Mouse (Mus musculus) lung, adult 2 months (tissue): ENCODE measurements at regions not wholly inside any gene's neighbourhood (a gene's known extent, or its start where the extent isn't known, plus 50 kb on each side); places are given as distances from the start of the nearest gene placed in this dataset.

Source experiments
- CTCF ChIP-seq: fragments of 200-500 bp; IDR thresholded peaks from 2 replicates; pipeline ENCODE4 v1.5.1; 2011; ENCODE audit warnings: mild to moderate bottlenecking, low read length, control low read depth; ENCODE audit not compliant: insufficient read depth
- POLR2A ChIP-seq: fragments of 200-500 bp; IDR thresholded peaks from 2 replicates; pipeline ENCODE4 v1.6.1; 2011; ENCODE audit warnings: low read depth, mild to moderate bottlenecking, control low read depth, low read length, borderline replicate concordance; ENCODE audit errors: extremely low read depth

DNA sequence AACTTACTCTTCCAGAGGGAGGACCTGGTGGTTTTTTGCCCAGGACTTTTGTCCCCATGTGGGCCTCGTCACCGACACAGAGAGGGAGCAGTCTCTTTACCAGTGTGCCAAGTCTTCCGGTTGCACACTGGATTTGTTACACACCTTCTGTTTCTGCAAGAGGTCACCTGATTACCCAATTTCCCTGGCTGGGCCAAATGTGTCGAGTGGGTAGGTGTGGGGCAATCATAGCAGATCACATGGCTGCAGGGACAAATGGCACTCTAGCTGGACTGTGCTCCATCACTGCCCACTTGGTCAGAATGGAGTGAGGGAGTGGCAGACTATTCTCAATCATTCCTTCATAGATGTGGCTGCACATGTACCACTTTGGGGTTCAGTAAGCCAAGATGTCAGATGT, 61.0 kb upstream of the Fstl4 start:
- TF ChIP-seq CTCF (no peak), POLR2A (no peak)
